Mouse (Mus musculus): ENCODE measurements at regions not wholly inside any gene's neighbourhood (a gene's known extent, or its start where the extent isn't known, plus 50 kb on each side); places are given as distances from the start of the nearest gene placed in this dataset.

DNA sequence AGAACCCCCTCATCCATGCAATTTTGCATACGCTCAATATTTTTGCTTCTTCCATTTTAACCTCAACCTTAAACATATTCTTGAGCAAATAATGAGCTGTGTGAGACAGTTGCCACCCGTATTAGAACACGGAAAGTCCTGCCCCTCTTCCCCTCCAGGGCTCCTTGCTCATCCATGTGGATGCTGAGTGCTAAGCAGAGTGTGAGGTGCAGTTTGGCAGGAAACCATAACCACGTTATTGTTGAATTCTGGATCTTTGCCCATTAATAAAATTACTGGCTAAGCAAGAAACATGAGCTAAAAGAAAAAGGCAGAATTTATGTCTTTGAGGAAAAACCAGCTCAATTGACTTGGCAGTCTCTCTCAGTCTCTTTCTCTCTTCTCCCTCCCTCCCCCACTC lies 301.4 kb downstream of the Ice1 start:
- TF ChIP-seq CTCF (IDR thresholded peaks at IDR 0.05; ENCODE audit: control insufficient read depth, insufficient read depth, insufficient read length) (no peak), MYOD1 (IDR thresholded peaks at IDR 0.05; ENCODE audit: control insufficient read depth, insufficient read length, low read depth) (no peak)
